Mouse (Mus musculus): Measurements from ENCODE around the gene Slc9a1.

Slc9a1 gene

DNA sequence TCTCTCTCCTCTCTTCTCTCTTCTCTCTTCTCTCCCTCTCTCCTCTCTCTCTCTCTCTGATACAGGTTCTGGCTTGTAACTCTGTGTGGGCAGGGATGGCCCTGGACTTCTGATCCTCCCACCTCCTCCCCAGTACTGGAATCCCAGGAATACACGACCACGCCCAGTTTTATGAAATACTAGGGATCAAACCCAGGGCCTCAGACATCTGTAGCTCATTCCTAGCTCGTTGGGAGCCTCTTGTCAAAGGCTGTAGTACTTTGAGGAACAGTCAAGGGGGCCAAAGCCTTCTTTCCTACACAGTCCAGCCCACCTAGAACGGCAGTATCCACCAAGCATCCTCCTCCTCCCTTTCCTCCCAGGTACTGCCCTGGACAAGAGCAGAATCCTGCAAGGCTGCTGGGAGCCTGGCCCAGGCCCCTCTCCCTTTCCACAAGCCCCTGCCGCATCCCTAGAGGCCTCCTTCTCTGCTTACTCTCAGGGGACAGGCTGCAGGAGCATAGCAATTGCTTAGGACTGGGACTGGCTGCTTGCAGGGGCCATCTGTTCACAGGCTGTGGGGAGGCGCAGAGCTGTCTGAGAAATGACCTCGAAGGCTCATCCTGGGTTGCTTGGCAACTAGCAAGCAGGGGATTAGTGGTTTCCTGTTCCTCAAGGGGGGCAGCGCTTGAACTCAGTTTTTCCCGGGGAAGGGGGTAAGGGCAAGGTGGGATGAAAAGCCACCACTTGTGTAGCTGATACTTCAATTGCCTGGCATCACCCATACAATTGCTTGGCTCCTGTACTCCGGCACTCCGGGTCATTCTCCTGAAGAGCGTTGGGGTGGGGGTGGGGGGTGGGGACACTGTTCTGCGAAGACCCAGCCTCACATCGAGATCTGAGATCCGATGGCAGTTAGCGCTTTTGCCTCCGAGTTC, 70.2 kb downstream of the Slc9a1 start:
- no peak for DNase-seq (ENCODE audit: low spot score)

- no peak for DNase-seq (ENCODE audit: low spot score)
Measured at GRCm38 (mm10) chr4:133440377-133440795, 70.9 kb downstream of the Slc9a1 start.

DNA sequence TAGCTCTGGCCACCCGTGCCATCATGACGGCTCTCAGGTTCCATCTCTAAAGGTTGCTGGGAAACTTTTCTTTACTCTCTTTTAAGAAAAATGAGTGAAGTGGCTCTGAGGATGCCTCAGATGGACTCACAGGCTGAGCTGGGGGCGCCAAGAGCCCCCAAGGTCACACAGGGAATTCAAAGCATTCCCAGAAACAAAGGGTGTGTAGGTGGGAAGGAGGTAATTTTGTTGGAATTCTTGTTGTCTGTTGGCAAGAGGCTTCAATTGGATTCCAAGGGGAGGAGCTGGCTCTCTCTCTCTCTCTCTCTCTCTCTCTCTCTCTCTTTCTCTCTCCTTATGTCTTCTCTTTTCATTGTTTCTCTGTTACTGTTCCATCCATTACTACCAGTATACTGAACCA, 72.7 kb downstream of the Slc9a1 start:
- no peak for DNase-seq (ENCODE audit: low spot score)

GRCm38 (mm10) chr4:133443085-133443484, 73.6 kb downstream of the Slc9a1 start:
- DNase-seq (ENCODE audit: low spot score): no peak

DNA sequence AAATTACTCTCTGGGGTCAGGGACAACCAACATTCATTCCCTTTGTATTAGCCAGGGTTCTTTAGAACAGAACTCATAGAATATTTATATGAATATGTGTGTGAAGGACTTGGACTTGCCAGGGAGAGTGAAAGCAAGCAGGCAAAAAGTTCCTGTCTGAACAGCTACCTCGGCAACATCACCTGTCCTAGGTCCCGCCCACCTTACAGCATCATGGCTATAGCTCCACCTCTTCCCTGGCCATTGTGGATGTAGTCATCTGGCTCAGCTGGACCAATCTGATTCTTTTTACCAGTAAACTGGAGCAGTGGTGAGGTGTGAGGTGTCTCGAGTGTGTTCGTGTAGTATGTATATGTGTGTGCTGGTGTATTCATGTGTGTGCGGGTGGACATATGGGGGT, 76.2 kb downstream of the Slc9a1 start:
- no peak for DNase-seq (ENCODE audit: low spot score)

- DNase-seq (ENCODE audit: low spot score): no peak
Measured at GRCm38 (mm10) chr4:133447366-133447765, 77.9 kb downstream of the Slc9a1 start.

DNA sequence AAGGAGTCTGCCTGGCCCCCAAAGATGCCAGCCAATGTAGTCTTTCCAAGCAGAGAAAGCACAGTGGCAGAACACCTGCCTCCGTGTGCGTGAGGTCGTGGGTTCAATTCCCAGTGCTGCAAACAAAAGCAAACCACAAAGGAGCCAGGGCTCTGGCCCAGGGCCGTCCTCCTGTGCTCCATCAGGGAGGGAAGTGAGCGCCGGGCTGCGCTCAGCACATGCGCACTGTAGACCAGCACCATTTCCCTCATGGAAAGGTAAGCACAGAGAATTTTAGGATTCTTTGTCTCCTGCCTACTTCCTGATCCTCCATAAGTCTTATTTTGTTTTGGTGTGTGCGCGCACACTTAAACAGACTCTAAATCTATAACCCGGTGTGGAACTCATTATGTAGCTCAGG, 78.5 kb downstream of the Slc9a1 start:
- DNase-seq (ENCODE audit: low spot score): no peak

DNA sequence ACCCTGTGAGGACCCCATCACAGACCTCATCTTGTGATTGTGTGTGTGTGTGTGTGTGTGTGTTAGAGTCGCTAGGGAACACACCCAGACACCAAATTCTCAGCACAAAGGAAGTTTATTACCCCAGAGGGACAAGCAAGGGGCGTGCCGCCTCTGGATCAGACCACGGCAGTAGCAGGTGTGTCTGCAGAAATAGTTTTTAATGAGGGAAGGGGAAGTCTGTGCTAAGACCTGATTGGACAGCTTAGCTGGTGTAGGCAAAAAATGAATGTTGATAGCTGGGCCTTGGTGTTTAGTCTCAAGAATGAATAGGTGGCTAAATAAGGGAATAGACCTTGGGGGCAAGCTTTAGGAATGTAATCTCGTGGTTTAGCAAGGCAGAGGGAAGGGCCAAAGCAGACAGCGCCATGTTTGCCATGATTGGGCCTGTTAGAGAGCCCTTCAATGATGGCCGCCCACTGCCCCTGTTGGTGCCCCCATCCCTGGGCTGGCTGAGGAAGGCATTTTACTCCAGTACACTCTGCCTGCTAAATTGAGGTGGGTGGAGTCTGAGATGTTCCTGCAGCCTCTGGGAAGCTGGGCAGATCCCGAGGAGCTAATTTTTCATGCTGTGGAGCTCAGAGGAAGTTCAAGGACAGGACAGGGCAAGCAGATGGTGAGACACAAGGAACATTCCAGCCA, 79.3 kb downstream of the Slc9a1 start:
- DNase-seq (ENCODE audit: low spot score): no peak

GRCm38 (mm10) chr4:133449726-133450125, 80.2 kb downstream of the Slc9a1 start:
- DNase-seq (ENCODE audit: low spot score): peak; percentile 16

- peak; percentile 67 for DNase-seq (ENCODE audit: low spot score)
Measured at GRCm38 (mm10) chr4:133451536-133451935, 82.0 kb downstream of the Slc9a1 start.

GRCm38 (mm10) chr4:133452433-133452832, 82.9 kb downstream of the Slc9a1 start:
- no peak for DNase-seq (ENCODE audit: low spot score)

- DNase-seq (ENCODE audit: low spot score): no peak
Measured at GRCm38 (mm10) chr4:133458044-133458443, 88.5 kb downstream of the Slc9a1 start.

DNA sequence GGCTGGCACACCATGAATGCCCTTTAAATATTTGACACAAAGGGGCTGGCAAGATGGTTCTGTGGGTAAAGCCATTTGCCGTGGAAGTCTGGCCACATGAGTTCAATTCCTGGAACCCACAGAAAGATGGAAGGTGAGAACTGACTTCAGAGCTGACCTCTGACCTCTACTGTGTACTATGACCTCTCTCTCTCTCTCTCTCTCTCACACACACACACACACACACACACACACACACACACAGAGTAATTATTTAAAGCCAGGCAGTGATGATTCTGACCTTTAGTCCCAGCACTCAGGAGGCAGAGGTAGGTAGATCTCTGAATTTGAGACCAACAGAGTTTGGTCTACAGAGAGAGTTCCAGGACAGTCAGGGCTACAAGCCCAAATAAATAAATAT, 90.5 kb downstream of the Slc9a1 start:
- no peak for DNase-seq (ENCODE audit: low spot score)

DNA sequence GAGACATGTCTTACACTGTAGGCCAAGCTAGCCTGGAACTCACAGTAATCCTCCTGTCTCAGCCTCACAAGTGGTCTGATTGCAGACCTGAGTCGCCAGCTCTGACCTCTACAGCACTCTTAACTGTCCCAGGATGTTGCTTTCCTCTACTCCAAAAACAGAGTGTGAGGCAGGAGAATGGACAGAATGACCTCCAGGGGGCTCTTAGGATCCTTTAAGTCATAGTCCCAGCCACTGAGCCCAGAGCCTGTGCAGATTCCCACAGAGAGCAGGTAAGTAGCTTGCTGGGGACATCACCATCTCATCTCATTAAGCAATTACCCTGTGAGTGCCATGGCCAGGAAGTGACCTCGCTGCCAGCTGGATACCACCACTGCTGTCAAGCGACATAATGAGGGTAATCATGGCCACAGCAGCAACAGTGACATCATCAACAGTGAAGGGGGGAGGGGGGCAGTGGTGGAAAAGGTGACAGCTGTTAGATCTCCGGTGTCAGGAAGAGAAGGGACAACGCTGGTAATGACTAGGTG, 91.4 kb downstream of the Slc9a1 start:
- DNase-seq (ENCODE audit: low spot score): no peak

GRCm38 (mm10) chr4:133461362-133461761, 91.9 kb downstream of the Slc9a1 start:
- no peak for DNase-seq (ENCODE audit: low spot score)

- DNase-seq (ENCODE audit: low spot score): no peak
Measured at GRCm38 (mm10) chr4:133463184-133463583, 93.7 kb downstream of the Slc9a1 start.

GRCm38 (mm10) chr4:133468080-133468479, 98.6 kb downstream of the Slc9a1 start:
- DNase-seq (ENCODE audit: low spot score): peak; percentile 66

- DNase-seq (ENCODE audit: low spot score): no peak
Measured at GRCm38 (mm10) chr4:133469122-133469521, 99.6 kb downstream of the Slc9a1 start.

DNA sequence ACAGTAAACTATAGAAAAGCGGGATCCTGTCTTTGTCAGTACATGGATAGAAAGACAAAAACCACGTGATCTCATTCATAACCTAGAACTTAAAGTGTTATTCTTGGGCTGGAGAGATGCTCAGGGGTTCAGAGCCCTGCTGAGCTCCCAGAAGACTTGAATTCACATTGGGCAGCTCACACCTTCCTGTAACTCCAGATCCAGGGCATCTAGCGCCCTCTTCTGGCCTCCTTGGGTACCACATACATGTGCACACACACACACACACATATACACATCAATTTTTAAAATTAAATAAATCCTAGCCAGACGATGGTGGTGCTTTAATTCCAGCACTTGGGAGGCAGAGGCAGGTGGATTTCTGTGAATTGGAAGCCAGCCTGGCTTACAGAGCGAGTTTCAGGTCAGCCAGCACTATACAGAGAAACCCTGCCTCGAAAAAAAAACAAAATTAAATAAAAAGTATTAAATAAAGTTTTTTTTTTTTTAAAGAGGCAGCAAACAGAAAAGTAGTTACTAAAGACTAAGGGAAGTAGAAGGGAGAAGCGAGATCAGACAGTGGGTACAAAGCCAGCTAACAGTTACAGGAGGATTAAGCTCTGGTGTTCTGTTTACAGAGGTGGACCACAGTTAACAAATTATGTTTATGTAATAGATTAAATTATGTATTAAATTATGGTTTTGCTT, 101.8 kb downstream of the Slc9a1 start:
- no peak for DNase-seq (ENCODE audit: low spot score)

Data from T-cell, adult 2 months (primary cell).